Mouse (Mus musculus) A20 (cell line): ENCODE results near the gene Mpig6b.

Experiments used
- DNase-seq: peaks from one replicate; pipeline ENCODE4 v3.0.0-alpha.2; 2011; ENCODE audit warnings: low read depth, low spot score

Gene Mpig6b

GRCm38 (mm10) chr17:35088151-35088550 is 22.2 kb upstream of the Mpig6b start:
- peak; percentile 45 for DNase-seq

- no peak for DNase-seq
These were observed 19.4 kb upstream of the Mpig6b start, which contains the start of gene Ly6g6f for GRCm38 (mm10) chr17:35085208-35085865. Ly6g6f (minus strand) TSS chr17:35085610.

GRCm38 (mm10) chr17:35083929-35084497 is 18.0 kb upstream of the Mpig6b start:
- DNase-seq, result peak; percentile 11

GRCm38 (mm10) chr17:35082841-35083576 is 17.0 kb upstream of the Mpig6b start:
- no peak for DNase-seq

GRCm38 (mm10) chr17:35080710-35081109 is 14.7 kb upstream of the Mpig6b start:
- no peak for DNase-seq

GRCm38 (mm10) chr17:35080248-35080647 is 14.3 kb upstream of the Mpig6b start:
- no peak for DNase-seq

- DNase-seq, result no peak
These were observed 13.8 kb upstream of the Mpig6b start for GRCm38 (mm10) chr17:35079778-35080177.

GRCm38 (mm10) chr17:35077786-35078233 is 11.8 kb upstream of the Mpig6b start, which contains the start of gene Ly6g6d:
Ly6g6d (minus strand) TSS chr17:35078065.
- DNase-seq, result no peak

GRCm38 (mm10) chr17:35077285-35077684 is 11.3 kb upstream of the Mpig6b start:
- no peak for DNase-seq

GRCm38 (mm10) chr17:35076507-35077176 is 10.7 kb upstream of the Mpig6b start, which contains the start of gene Ly6g6e:
Ly6g6e (plus strand) TSS chr17:35076902.
- DNase-seq, result no peak

GRCm38 (mm10) chr17:35074097-35074496 is 8.1 kb upstream of the Mpig6b start:
- DNase-seq, result no peak

- no peak for DNase-seq
These were observed 5.5 kb upstream of the Mpig6b start for GRCm38 (mm10) chr17:35071454-35071853.

GRCm38 (mm10) chr17:35070556-35071229 is 4.7 kb upstream of the Mpig6b start:
- peak; percentile 24 for DNase-seq

GRCm38 (mm10) chr17:35068213-35068914 is 2.4 kb upstream of the Mpig6b start:
- no peak for DNase-seq

- DNase-seq, result no peak
These were observed 735 bp downstream of the Mpig6b start, which contains the start of gene Ly6g6c for GRCm38 (mm10) chr17:35064951-35065947. Ly6g6c (plus strand) TSS chr17:35065388.

- DNase-seq, result no peak
These were observed 1.6 kb downstream of the Mpig6b start for GRCm38 (mm10) chr17:35064378-35064877.

- DNase-seq, result no peak
These were observed 2.5 kb downstream of the Mpig6b start for GRCm38 (mm10) chr17:35063466-35063865.

- DNase-seq, result no peak
These were observed 4.7 kb downstream of the Mpig6b start for GRCm38 (mm10) chr17:35061299-35061698.

- DNase-seq, result no peak
These were observed 5.2 kb downstream of the Mpig6b start for GRCm38 (mm10) chr17:35060737-35061297.
